Mouse (Mus musculus) olfactory bulb, adult 2 months (tissue): Measurements from ENCODE around the gene Exd1. TPM values are rescaled to one million over a fixed set of nuclear protein-coding genes. Genes with fewer than 3 reads are reported as not detected.
"Not testable (repeated sequence)": the region's sequence is repeated elsewhere in the genome, so short reads cannot be mapped to it uniquely, and the experiment has no call there.

ENCODE experiments used
- H3K27ac ChIP-seq: fragments of 200-500 bp; 2 replicates; pipeline ENCODE4 v1.5.1; 2012; ENCODE audit warnings: low read depth, low read length; ENCODE audit not compliant: insufficient read depth
- H3K4me1 ChIP-seq: fragments of 200-500 bp; 2 replicates; pipeline ENCODE4 v1.6.1; 2012; ENCODE audit warnings: low read length; ENCODE audit not compliant: control insufficient read depth, insufficient read depth
- H3K4me3 ChIP-seq: fragments of 200-500 bp; 2 replicates; pipeline ENCODE4 v1.5.1; 2012; ENCODE audit warnings: mild to moderate bottlenecking, low read depth, low read length, moderate library complexity; ENCODE audit not compliant: insufficient read depth
- CTCF ChIP-seq: fragments of 200-500 bp; IDR thresholded peaks from 2 replicates; pipeline ENCODE4 v1.5.1; 2012; ENCODE audit warnings: low read depth, mild to moderate bottlenecking, low read length, moderate library complexity; ENCODE audit not compliant: insufficient read depth
- POLR2A ChIP-seq: fragments of 200-500 bp; IDR thresholded peaks from 2 replicates; pipeline ENCODE4 v1.6.1; 2012; ENCODE audit warnings: mild to moderate bottlenecking, low read depth, low read length, moderate library complexity; ENCODE audit not compliant: insufficient read depth
- WGBS: fragments of 180-500 bp; shearing (Covaris S2); methylation state at CpG from one replicate; pipeline ENCODE4 v1.1.7; 2018; 5-methylcytosine and 5-hydroxymethylcytosine counted together
- polyA plus RNA-seq: library from polyadenylated mRNA; stranded (reverse); fragments of >200 nt; gene quantifications from 2 replicates; pipeline ENCODE4 v1.2.4, GENCODE M21; 2012; ENCODE audit warnings: low replicate concordance; ENCODE audit not compliant: missing spikeins, insufficient read depth, insufficient read length

The Exd1 gene
- polyA plus RNA-seq, 1 experiment: not detected

- 71% methylated on average over 5 of the region's 5 CpGs for WGBS
- Histone ChIP-seq H3K4me1 (no peaks in the 10 kb centered on the region), H3K4me3 (no peak overlapping the region), H3K27ac (no peak overlapping the region)
- no peak for TF ChIP-seq CTCF
- TF ChIP-seq POLR2A: no peak
Measured at GRCm38 (mm10) chr2:119516811-119517210, 30.6 kb downstream of the Exd1 start.

GRCm38 (mm10) chr2:119514026-119514522, 33.4 kb downstream of the Exd1 start:
- 81% methylated on average over 3 of the region's 3 CpGs for WGBS
- TF ChIP-seq CTCF (no peak), POLR2A (no peak)
- Histone ChIP-seq H3K4me3 (no peak overlapping the region), H3K4me1 (no peaks in the 10 kb centered on the region), H3K27ac (no peak overlapping the region)

GRCm38 (mm10) chr2:119512292-119512691, 35.1 kb downstream of the Exd1 start:
- TF ChIP-seq CTCF (no peak), POLR2A (no peak)
- Histone ChIP-seq H3K4me1 (no peaks in the 10 kb centered on the region), H3K27ac (no peak overlapping the region), H3K4me3 (no peak overlapping the region)
- WGBS: 82% methylated on average over 3 of the region's 3 CpGs

GRCm38 (mm10) chr2:119510856-119511255, 36.6 kb downstream of the Exd1 start:
- no peak overlapping the region for H3K4me3 ChIP-seq
- no peak overlapping the region for H3K27ac ChIP-seq
- H3K4me1 ChIP-seq: no peaks in the 10 kb centered on the region
- 87% methylated on average over 2 of the region's 2 CpGs for WGBS
- TF ChIP-seq POLR2A (no peak), CTCF (no peak)

- 67% methylated on average over 7 of the region's 7 CpGs for WGBS
- H3K27ac ChIP-seq, H3K4me1 ChIP-seq, H3K4me3 ChIP-seq: not testable (repeated sequence)
Measured at GRCm38 (mm10) chr2:119508518-119508917, 38.9 kb downstream of the Exd1 start.

GRCm38 (mm10) chr2:119507108-119507507, 40.3 kb downstream of the Exd1 start:
- Histone ChIP-seq H3K4me3 (no peak overlapping the region), H3K4me1 (no peaks in the 10 kb centered on the region)
- TF ChIP-seq POLR2A: no peak
- TF ChIP-seq CTCF: no peak

GRCm38 (mm10) chr2:119500965-119501652, 46.3 kb downstream of the Exd1 start:
- Histone ChIP-seq H3K4me1 (no peaks in the 10 kb centered on the region), H3K27ac (no peak overlapping the region), H3K4me3 (no peak overlapping the region)
- TF ChIP-seq CTCF (no peak), POLR2A (no peak)
- WGBS: 75% methylated on average over 2 of the region's 2 CpGs

More at GRCm38 (mm10) chr2:119507108-119507507, 40.3 kb downstream of the Exd1 start:
- H3K27ac ChIP-seq: no peak overlapping the region

- no peaks in the 10 kb centered on the region for H3K4me1 ChIP-seq
- WGBS: 92% methylated on average over 2 of the region's 2 CpGs
- no peak overlapping the region for H3K27ac ChIP-seq
- no peak for TF ChIP-seq POLR2A
- TF ChIP-seq CTCF: no peak
- no peak overlapping the region for H3K4me3 ChIP-seq
Measured at GRCm38 (mm10) chr2:119498859-119499258, 48.6 kb downstream of the Exd1 start.

- Histone ChIP-seq H3K27ac (no peak overlapping the region), H3K4me3 (no peak overlapping the region)
- 98% methylated on average over 2 of the region's 2 CpGs for WGBS
Measured at GRCm38 (mm10) chr2:119496082-119496481, 51.3 kb downstream of the Exd1 start.

More at GRCm38 (mm10) chr2:119496082-119496481, 51.3 kb downstream of the Exd1 start:
- no peak for TF ChIP-seq POLR2A
- no peak for TF ChIP-seq CTCF
- H3K4me1 ChIP-seq: no peaks in the 10 kb centered on the region
